Mouse (Mus musculus) cerebellum, postnatal 10 days (tissue): ENCODE measurements around the gene Sco1.
A peak's percentile ranks its signal among the peaks of the same experiment; 100 is the strongest.
"Not testable (repeated sequence)": the region's sequence is repeated elsewhere in the genome, so short reads cannot be mapped to it uniquely, and the experiment has no call there.

Experiments
- DNase-seq, 2 experiments: peaks; one replicate each; pipeline ENCODE4 v3.0.0; 2021; ENCODE audit warnings: mixed read lengths in 2 of 2

Sco1 gene

GRCm38 (mm10) chr11:67052321-67052952 lies at the start of gene Sco1, which contains the start of gene Adprm:
Sco1 (plus strand) TSS chr11:67052670.
Adprm (minus strand) TSS chr11:67052594.
- DNase-seq, result peak; percentile 90 to 92

- DNase-seq, result peak; percentile 73 to 82
Observed at GRCm38 (mm10) chr11:67002911-67003310, 49.6 kb upstream of the Sco1 start.

GRCm38 (mm10) chr11:67007961-67008360 lies 44.5 kb upstream of the Sco1 start:
- DNase-seq, result peak; percentile 81 to 82

- no peak for DNase-seq
Observed at GRCm38 (mm10) chr11:67008528-67008927, 43.9 kb upstream of the Sco1 start.

- peak; percentile 50 to 57 for DNase-seq
Observed at GRCm38 (mm10) chr11:67010430-67010829, 42.0 kb upstream of the Sco1 start.

- DNase-seq, result no peak
Observed at GRCm38 (mm10) chr11:67011635-67012034, 40.8 kb upstream of the Sco1 start.

GRCm38 (mm10) chr11:67017801-67018591 lies 34.5 kb upstream of the Sco1 start:
- no peak for DNase-seq

- DNase-seq, result peak in 1 of 2 experiments; percentile 33
Observed at GRCm38 (mm10) chr11:67019711-67020475, 32.6 kb upstream of the Sco1 start.

GRCm38 (mm10) chr11:67020948-67021347 lies 31.5 kb upstream of the Sco1 start:
- DNase-seq, result peak; percentile 84 to 87

GRCm38 (mm10) chr11:67022354-67023115 lies 29.9 kb upstream of the Sco1 start:
- DNase-seq, result peak; percentile 45 to 58

- not testable (repeated sequence) for DNase-seq
Observed at GRCm38 (mm10) chr11:67023191-67023590, 29.3 kb upstream of the Sco1 start.

GRCm38 (mm10) chr11:67023802-67024340 lies 28.6 kb upstream of the Sco1 start:
- DNase-seq, result no peak

GRCm38 (mm10) chr11:67024867-67025477 lies 27.5 kb upstream of the Sco1 start, which contains the start of gene Tmem220:
Tmem220 (plus strand) TSS chr11:67025154.
- DNase-seq, result peak; percentile 94 to 97

- DNase-seq, result no peak
Observed at GRCm38 (mm10) chr11:67030904-67031602, 21.4 kb upstream of the Sco1 start.

- no peak for DNase-seq
Observed at GRCm38 (mm10) chr11:67031603-67031915, 20.9 kb upstream of the Sco1 start.

- no peak for DNase-seq
Observed at GRCm38 (mm10) chr11:67034775-67035485, 17.5 kb upstream of the Sco1 start.

GRCm38 (mm10) chr11:67036229-67036628 lies 16.2 kb upstream of the Sco1 start:
- no peak for DNase-seq

GRCm38 (mm10) chr11:67036892-67037291 lies 15.6 kb upstream of the Sco1 start:
- DNase-seq, result no peak

- no peak for DNase-seq
Observed at GRCm38 (mm10) chr11:67039799-67040198, 12.7 kb upstream of the Sco1 start.

- DNase-seq, result no peak
Observed at GRCm38 (mm10) chr11:67040483-67040882, 12.0 kb upstream of the Sco1 start.
